Mouse (Mus musculus): ENCODE results near the gene Vps41. TPM values are rescaled to one million over a fixed set of nuclear protein-coding genes. Genes with fewer than 3 reads are reported as not detected.
A peak's percentile ranks its signal among the peaks of the same experiment; 100 is the strongest.

The Vps41 gene
- polyA plus RNA-seq, 1 experiment from 2014 or later: 58.8 TPM

DNA sequence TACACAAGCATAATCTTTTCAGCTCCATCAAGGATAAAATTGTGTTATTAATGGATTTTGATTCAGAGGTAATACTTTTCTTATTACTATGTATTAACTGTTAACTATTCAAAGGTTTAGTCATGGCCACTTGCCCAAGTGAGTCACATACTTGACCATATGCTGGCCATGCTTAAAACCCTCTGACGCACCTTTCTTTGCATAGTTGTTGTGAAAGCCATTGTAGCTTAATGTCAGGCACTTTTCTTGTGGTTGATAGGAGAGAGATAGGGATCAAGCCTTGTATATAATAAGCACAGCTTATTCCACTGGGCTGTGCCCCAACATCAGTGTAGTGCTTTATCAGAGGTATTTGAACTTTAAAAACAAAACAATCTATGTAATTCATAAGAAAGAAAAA is 126.5 kb downstream of the Vps41 start:
- no peak for ATAC-seq (ENCODE audit: borderline replicate concordance, extremely low read depth, low FRiP score, low TSS enrichment)
- no peak overlapping the region for H3K27ac ChIP-seq
- H3K4me3 ChIP-seq: no peak overlapping the region
- 86% methylated on average over 1 of the region's 1 CpGs for WGBS
- H3K4me1 ChIP-seq: no peaks in the 10 kb centered on the region
- H3K9me3 ChIP-seq: no peaks in the 10 kb centered on the region
- H3K36me3 ChIP-seq: no peaks in the 10 kb centered on the region
- no peak overlapping the region for H3K9ac ChIP-seq
- H3K27me3 ChIP-seq: no peaks in the 10 kb centered on the region
- no peak overlapping the region for H3K4me2 ChIP-seq

DNA sequence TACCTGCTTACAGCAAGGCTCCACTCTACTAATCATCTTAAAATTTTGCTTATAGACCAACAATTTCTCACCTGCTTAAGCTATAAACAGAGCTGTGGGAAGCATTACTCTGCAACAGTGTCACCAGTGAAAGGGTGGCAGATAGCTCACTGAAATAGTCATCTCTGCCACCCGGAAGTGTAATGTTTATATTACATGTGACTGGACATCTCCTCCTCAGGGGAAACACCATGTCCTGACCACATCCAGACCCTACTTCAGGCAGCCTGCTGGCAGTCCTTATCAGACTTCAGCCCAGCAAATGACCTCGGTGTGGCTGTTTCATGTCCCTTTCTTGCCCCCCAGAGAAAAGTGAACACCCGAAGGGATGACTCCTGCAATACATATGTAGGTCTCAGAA is 130.3 kb downstream of the Vps41 start:
- Histone ChIP-seq H3K27ac (no peak overlapping the region), H3K9ac (no peak overlapping the region), H3K4me2 (no peak overlapping the region), H3K36me3 (no peaks in the 10 kb centered on the region), H3K27me3 (no peaks in the 10 kb centered on the region), H3K9me3 (no peaks in the 10 kb centered on the region), H3K4me3 (no peak overlapping the region), H3K4me1 (no peaks in the 10 kb centered on the region)
- ATAC-seq (ENCODE audit: borderline replicate concordance, extremely low read depth, low FRiP score, low TSS enrichment): no peak
- 39% methylated on average over 3 of the region's 3 CpGs for WGBS

GRCm38 (mm10) chr13:18849563-18849962 is 132.5 kb downstream of the Vps41 start:
- Histone ChIP-seq H3K27ac (no peak overlapping the region), H3K4me3 (no peak overlapping the region), H3K4me2 (no peak overlapping the region), H3K9me3 (no peaks in the 10 kb centered on the region), H3K4me1 (no peaks in the 10 kb centered on the region), H3K36me3 (no peaks in the 10 kb centered on the region), H3K9ac (no peak overlapping the region), H3K27me3 (no peaks in the 10 kb centered on the region)
- ATAC-seq (ENCODE audit: borderline replicate concordance, extremely low read depth, low FRiP score, low TSS enrichment): no peak

- H3K9ac ChIP-seq: no peak overlapping the region
- no peak overlapping the region for H3K4me2 ChIP-seq
- H3K27ac ChIP-seq: no peak overlapping the region
- no peak overlapping the region for H3K4me3 ChIP-seq
- H3K27me3 ChIP-seq: no peaks in the 10 kb centered on the region
- 71% methylated on average over 4 of the region's 4 CpGs for WGBS
- no peak for ATAC-seq (ENCODE audit: borderline replicate concordance, extremely low read depth, low FRiP score, low TSS enrichment)
- H3K4me1 ChIP-seq: no peaks in the 10 kb centered on the region
- no peaks in the 10 kb centered on the region for H3K9me3 ChIP-seq
- no peaks in the 10 kb centered on the region for H3K36me3 ChIP-seq
Measured at GRCm38 (mm10) chr13:18851182-18851581, 134.1 kb downstream of the Vps41 start.

DNA sequence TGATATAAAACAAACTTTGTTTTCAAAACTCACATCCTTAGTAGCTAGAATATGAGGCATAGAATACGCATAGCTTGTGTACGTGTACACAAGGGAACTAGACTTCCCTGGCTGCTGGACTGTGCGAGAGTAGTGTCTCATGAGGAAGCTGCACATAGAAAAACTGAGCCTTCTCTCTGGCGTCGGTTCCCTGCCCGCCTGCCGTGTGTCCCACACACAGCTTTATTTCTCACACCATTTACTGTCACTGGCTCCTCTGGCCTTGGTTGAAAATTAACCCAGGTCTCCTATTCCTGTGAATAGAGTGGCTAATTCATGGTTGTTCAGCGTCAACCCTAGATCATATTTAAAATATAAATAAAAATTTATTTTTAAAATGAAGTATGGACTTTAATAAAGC is 135.6 kb downstream of the Vps41 start:
- H3K9me3 ChIP-seq: no peaks in the 10 kb centered on the region
- H3K27ac ChIP-seq: no peak overlapping the region
- H3K4me2 ChIP-seq: no peak overlapping the region
- WGBS: 71% methylated on average over 8 of the region's 8 CpGs
- H3K4me1 ChIP-seq: no peaks in the 10 kb centered on the region
- no peaks in the 10 kb centered on the region for H3K36me3 ChIP-seq
- no peaks in the 10 kb centered on the region for H3K27me3 ChIP-seq
- no peak overlapping the region for H3K9ac ChIP-seq
- no peak for ATAC-seq (ENCODE audit: borderline replicate concordance, extremely low read depth, low FRiP score, low TSS enrichment)
- H3K4me3 ChIP-seq: no peak overlapping the region

- Histone ChIP-seq H3K9ac (no peak overlapping the region), H3K4me1 (no peaks in the 10 kb centered on the region), H3K27ac (no peak overlapping the region), H3K9me3 (no peaks in the 10 kb centered on the region), H3K27me3 (no peaks in the 10 kb centered on the region), H3K4me2 (no peak overlapping the region), H3K4me3 (no peak overlapping the region), H3K36me3 (no peaks in the 10 kb centered on the region)
- 79% methylated on average over 8 of the region's 8 CpGs for WGBS
- no peak for ATAC-seq (ENCODE audit: borderline replicate concordance, extremely low read depth, low FRiP score, low TSS enrichment)
Measured at GRCm38 (mm10) chr13:18856026-18856802, 139.1 kb downstream of the Vps41 start.

GRCm38 (mm10) chr13:18858183-18858582 is 141.1 kb downstream of the Vps41 start:
- no peak for ATAC-seq (ENCODE audit: borderline replicate concordance, extremely low read depth, low FRiP score, low TSS enrichment)
- no peaks in the 10 kb centered on the region for H3K9me3 ChIP-seq
- no peak overlapping the region for H3K4me2 ChIP-seq
- H3K4me1 ChIP-seq: no peaks in the 10 kb centered on the region
- 60% methylated on average over 4 of the region's 4 CpGs for WGBS
- no peaks in the 10 kb centered on the region for H3K27me3 ChIP-seq
- no peak overlapping the region for H3K4me3 ChIP-seq
- H3K9ac ChIP-seq: no peak overlapping the region
- no peaks in the 10 kb centered on the region for H3K36me3 ChIP-seq
- no peak overlapping the region for H3K27ac ChIP-seq

- H3K27ac ChIP-seq: no peak overlapping the region
- no peak for ATAC-seq (ENCODE audit: borderline replicate concordance, extremely low read depth, low FRiP score, low TSS enrichment)
- WGBS: 93% methylated on average over 3 of the region's 3 CpGs
Measured at GRCm38 (mm10) chr13:18859389-18859788, 142.3 kb downstream of the Vps41 start.

GRCm38 (mm10) chr13:18868030-18868490 is 151.0 kb downstream of the Vps41 start:
- no peak overlapping the region for H3K9ac ChIP-seq
- peaks cover 4% of the 10 kb centered on the region; the same call in 1 of the 2 replicates for H3K4me1 ChIP-seq
- 36% methylated on average over 5 of the region's 5 CpGs for WGBS
- H3K27me3 ChIP-seq: no peaks in the 10 kb centered on the region
- no peaks in the 10 kb centered on the region for H3K9me3 ChIP-seq
- no peak overlapping the region for H3K4me2 ChIP-seq
- no peak overlapping the region for H3K4me3 ChIP-seq
- ATAC-seq (ENCODE audit: borderline replicate concordance, extremely low read depth, low FRiP score, low TSS enrichment): peak; percentile 87
- H3K27ac ChIP-seq: peak overlapping the region; percentile 41; the same call in 1 of the 2 replicates
- H3K36me3 ChIP-seq: no peaks in the 10 kb centered on the region

More at GRCm38 (mm10) chr13:18859389-18859788, 142.3 kb downstream of the Vps41 start:
- no peaks in the 10 kb centered on the region for H3K9me3 ChIP-seq
- no peaks in the 10 kb centered on the region for H3K36me3 ChIP-seq
- no peak overlapping the region for H3K4me3 ChIP-seq
- H3K4me2 ChIP-seq: no peak overlapping the region
- no peaks in the 10 kb centered on the region for H3K27me3 ChIP-seq
- H3K4me1 ChIP-seq: no peaks in the 10 kb centered on the region
- no peak overlapping the region for H3K9ac ChIP-seq

DNA sequence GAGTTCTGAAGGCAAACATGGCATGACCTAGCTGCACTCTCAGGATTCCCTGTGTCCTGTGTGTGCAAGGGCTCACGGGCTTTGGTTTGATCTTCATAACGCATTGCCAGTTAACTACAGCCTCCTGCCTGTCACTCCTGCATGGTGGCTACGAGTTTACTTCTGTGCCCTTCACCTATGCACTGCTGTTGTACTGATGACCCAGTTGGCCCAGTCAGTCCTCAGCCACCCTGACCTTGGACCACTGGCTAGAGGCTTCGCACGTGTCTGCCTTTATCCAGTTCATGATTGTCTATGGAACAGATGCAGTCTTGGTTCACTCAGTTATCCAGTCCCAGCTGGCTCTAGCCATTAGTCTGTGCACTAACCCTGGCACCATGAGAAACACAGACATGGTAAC is 151.7 kb downstream of the Vps41 start:
- no peaks in the 10 kb centered on the region for H3K9me3 ChIP-seq
- peaks cover 4% of the 10 kb centered on the region; the same call in 1 of the 2 replicates for H3K4me1 ChIP-seq
- no peak overlapping the region for H3K4me3 ChIP-seq
- H3K27me3 ChIP-seq: no peaks in the 10 kb centered on the region
- H3K4me2 ChIP-seq: no peak overlapping the region
- no peaks in the 10 kb centered on the region for H3K36me3 ChIP-seq
- ATAC-seq (ENCODE audit: borderline replicate concordance, extremely low read depth, low FRiP score, low TSS enrichment): no peak
- 76% methylated on average over 5 of the region's 5 CpGs for WGBS
- H3K9ac ChIP-seq: no peak overlapping the region
- H3K27ac ChIP-seq: no peak overlapping the region

DNA sequence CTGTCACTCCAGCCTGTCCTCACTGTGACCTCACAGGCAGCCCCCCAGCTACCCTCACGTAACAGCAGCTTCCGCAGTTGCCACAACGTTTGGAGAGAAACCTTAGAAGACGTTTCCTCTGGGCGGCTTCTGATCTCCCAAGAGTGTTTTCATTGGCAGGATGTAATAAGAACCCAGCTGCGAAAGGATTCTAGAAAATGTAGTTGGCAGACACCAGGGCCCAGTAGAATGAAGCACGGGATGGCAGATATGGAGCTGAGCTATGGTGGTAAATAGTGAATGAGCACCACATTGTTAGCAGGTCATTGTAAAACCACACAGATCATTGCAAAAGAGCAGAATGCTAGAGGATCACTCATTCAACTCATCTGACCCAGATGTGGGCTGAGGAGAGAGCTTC is 158.2 kb downstream of the Vps41 start:
- H3K4me1 ChIP-seq: no peaks in the 10 kb centered on the region
- 27% methylated on average over 7 of the region's 7 CpGs for WGBS
- H3K27ac ChIP-seq: no peak overlapping the region
- no peak for ATAC-seq (ENCODE audit: borderline replicate concordance, extremely low read depth, low FRiP score, low TSS enrichment)
- no peaks in the 10 kb centered on the region for H3K36me3 ChIP-seq
- H3K9me3 ChIP-seq: no peaks in the 10 kb centered on the region
- no peak overlapping the region for H3K4me3 ChIP-seq
- H3K9ac ChIP-seq: no peak overlapping the region
- H3K27me3 ChIP-seq: no peaks in the 10 kb centered on the region
- H3K4me2 ChIP-seq: no peak overlapping the region

- H3K27me3 ChIP-seq: no peaks in the 10 kb centered on the region
- H3K9me3 ChIP-seq: no peaks in the 10 kb centered on the region
- H3K36me3 ChIP-seq: no peaks in the 10 kb centered on the region
- no peak overlapping the region for H3K9ac ChIP-seq
- no peak overlapping the region for H3K4me2 ChIP-seq
- H3K4me3 ChIP-seq: no peak overlapping the region
- WGBS: 30% methylated on average over 9 of the region's 9 CpGs
- peak; percentile 64; the same call in 1 of the 2 replicates for ATAC-seq (ENCODE audit: borderline replicate concordance, extremely low read depth, low FRiP score, low TSS enrichment)
- no peaks in the 10 kb centered on the region for H3K4me1 ChIP-seq
- no peak overlapping the region for H3K27ac ChIP-seq
Measured at GRCm38 (mm10) chr13:18892910-18893309, 175.8 kb downstream of the Vps41 start.
